In genomic region chr6:111571471-111572088, GRCm38 (mm10) we compare ENCODE assay signal across 23 mouse cellular contexts.
DNase-seq lines count a peak whose midpoint lies in the region; ATAC-seq and TF ChIP-seq lines count a peak whose summit lies in the region.
"Had no signal": no experiment of that assay in that cellular context is flagged by ENCODE, and none has a peak within 500 bp of the region (broad histone marks: within the 10 kb centered on the region; RNA-seq: fewer than 3 reads in every experiment).

No protein-coding gene starts in this region.

- no peaks in the 10 kb centered on the region for H3K27me3 ChIP-seq in hindbrain, embryonic 15.5 days
- H3K27me3 ChIP-seq: CH12.LX; heart, embryonic 15.5 days; intestine, embryonic 15.5 days; limb, embryonic 15.5 days; Patski had no signal

- H3K4me3 ChIP-seq in hindbrain, embryonic 15.5 days, result no peak overlapping the region
- H3K4me3 ChIP-seq: embryonic facial prominence, embryonic 10.5 days; forebrain, embryonic 10.5 days; gastrocnemius, adult 2 months; heart, embryonic 15.5 days; intestine, embryonic 15.5 days; limb, embryonic 15.5 days had no signal

- H3K9me3 ChIP-seq in hindbrain, embryonic 15.5 days, result no peaks in the 10 kb centered on the region
- H3K9me3 ChIP-seq: embryonic facial prominence, embryonic 10.5 days; forebrain, embryonic 10.5 days; heart, embryonic 15.5 days; intestine, embryonic 15.5 days; limb, embryonic 15.5 days had no signal

- WGBS in hindbrain, embryonic 15.5 days, result 48% methylated on average over 4 of the region's 4 CpGs

- H3K4me1 ChIP-seq in hindbrain, embryonic 15.5 days (replicated peaks), result no peaks in the 10 kb centered on the region
- H3K4me1 ChIP-seq: embryonic facial prominence, embryonic 10.5 days; forebrain, embryonic 10.5 days; heart, embryonic 15.5 days; intestine, embryonic 15.5 days; limb, embryonic 15.5 days had no signal

- no peak for TF ChIP-seq POLR2A in brain, embryonic 14.5 days (IDR thresholded peaks at IDR 0.05; ENCODE audit: borderline replicate concordance, extremely low read depth, insufficient read depth, insufficient read length, poor library complexity, severe bottlenecking)

- DNase-seq in kidney, postnatal 10 days, result peak; percentile 8
- DNase-seq in kidney, postnatal 36 days, result no peak
- peak; percentile 32 for DNase-seq in brain, embryonic 14.5 days (ENCODE audit: low read depth)
- DNase-seq in lung, postnatal 25 days (ENCODE audit: low spot score), result peak; percentile 13
- DNase-seq: B cell, adult 2 months; cerebellum, adult 11-12 months; gastrocnemius, adult 2 months; heart, postnatal 4 days; kidney, adult 9 months; left cerebral cortex, postnatal 4 days had no signal

- ATAC-seq in hindbrain, embryonic 15.5 days (ENCODE audit: low FRiP score, low read depth), result peak; percentile 69
- ATAC-seq in frontal cortex, adult (ENCODE audit: low TSS enrichment), result no peak
- ATAC-seq in erythroid progenitor cell, adult 5-6 weeks (replicated peaks; ENCODE audit: low FRiP score, poor library complexity, severe bottlenecking), result no peak
- ATAC-seq: intestine, embryonic 15.5 days; Patski had no signal

- TF ChIP-seq CTCF in brain, embryonic 14.5 days (IDR thresholded peaks at IDR 0.05; ENCODE audit: borderline replicate concordance, extremely low read depth, insufficient read depth, insufficient read length), result no peak

- H3K4me2 ChIP-seq in hindbrain, embryonic 15.5 days, result no peak overlapping the region
- H3K4me2 ChIP-seq: heart, embryonic 15.5 days; intestine, embryonic 15.5 days; limb, embryonic 15.5 days; midbrain, embryonic 11.5 days had no signal

- no peaks in the 10 kb centered on the region for H3K36me3 ChIP-seq in hindbrain, embryonic 15.5 days
- H3K36me3 ChIP-seq: embryonic facial prominence, embryonic 10.5 days; forebrain, embryonic 10.5 days; G1E; heart, embryonic 15.5 days; intestine, embryonic 15.5 days; limb, embryonic 15.5 days had no signal

- no peak overlapping the region for H3K27ac ChIP-seq in hindbrain, embryonic 15.5 days (replicated peaks)
- H3K27ac ChIP-seq: embryonic facial prominence, embryonic 10.5 days; forebrain, embryonic 10.5 days; gastrocnemius, adult 2 months; heart, embryonic 15.5 days; intestine, embryonic 15.5 days; limb, embryonic 15.5 days; liver, embryonic 14.5 days had no signal

- H3K9ac ChIP-seq in hindbrain, embryonic 15.5 days, result no peak overlapping the region
- H3K9ac ChIP-seq: heart, embryonic 15.5 days; intestine, embryonic 15.5 days; limb, embryonic 15.5 days; liver, embryonic 14.5 days had no signal

Comparison
In these comparisons a context has a peak if more than half of its experiments do, and no peak if none do; other contexts are left out.
1. DNase-seq: peak in kidney, postnatal 10 days (single experiment), brain, embryonic 14.5 days (single experiment) and lung, postnatal 25 days (single experiment); none in kidney, postnatal 36 days (0 of 2).